Mouse (Mus musculus) hindbrain, embryonic 11.5 days (tissue): ENCODE data around the gene Fam189a1. TPM values are rescaled to one million over a fixed set of nuclear protein-coding genes. Genes with fewer than 3 reads are reported as not detected.

Source experiments
- ATAC-seq: fragments of 200-750 bp; cut with Nextera tagmentation; 2 replicates; pipeline ENCODE4 v1.8.0; 2017; ENCODE audit warnings: mild to moderate bottlenecking, moderate TSS enrichment, moderate library complexity; ENCODE audit not compliant: low FRiP score
- DNase-seq: peaks from one replicate; pipeline ENCODE4 v3.0.0-alpha.2; 2015; ENCODE audit warnings: low spot score
- H3K27ac ChIP-seq: fragments of 300-500 bp; sonication (generic); 2 replicates; pipeline ENCODE4 v1.5.1; 2014; ENCODE audit warnings: mild to moderate bottlenecking, low read depth, low read length
- H3K27me3 ChIP-seq: fragments of 300-500 bp; sonication (generic); 2 replicates; pipeline ENCODE4 v1.6.1; 2014; ENCODE audit warnings: mild to moderate bottlenecking, low read length, moderate library complexity, mixed read lengths; ENCODE audit not compliant: control insufficient read depth, insufficient read depth
- H3K36me3 ChIP-seq: fragments of 300-500 bp; sonication (generic); 2 replicates; pipeline ENCODE4 v1.6.1; 2014; ENCODE audit warnings: mild to moderate bottlenecking, low read length, moderate library complexity, mixed read lengths; ENCODE audit not compliant: control insufficient read depth, insufficient read depth
- H3K4me1 ChIP-seq: fragments of 300-500 bp; sonication (generic); replicated peaks from 2 replicates; pipeline ENCODE4 v1.6.1; 2014; ENCODE audit warnings: low read length, mixed read lengths; ENCODE audit not compliant: control insufficient read depth, insufficient read depth
- H3K4me2 ChIP-seq: fragments of 300-500 bp; sonication (generic); replicated peaks from 2 replicates; pipeline ENCODE4 v1.6.1; 2014; ENCODE audit warnings: mild to moderate bottlenecking, low read depth, low read length
- H3K4me3 ChIP-seq: fragments of 300-500 bp; sonication (generic); 2 replicates; pipeline ENCODE4 v1.5.1; 2014; ENCODE audit warnings: low read depth, low read length
- H3K9ac ChIP-seq: fragments of 300-500 bp; sonication (generic); 2 replicates; pipeline ENCODE4 v1.6.1; 2014; ENCODE audit warnings: low read depth, low read length
- H3K9me3 ChIP-seq: fragments of 300-500 bp; sonication (generic); 2 replicates; pipeline ENCODE4 v1.6.1; 2016; ENCODE audit warnings: low read length; ENCODE audit not compliant: control insufficient read depth
- WGBS: fragments of 180-500 bp; shearing (Covaris S2); extraction: QIAGEN DNeasy Blood & Tissue Kit; methylation state at CpG from one replicate; pipeline ENCODE4 v1.1.7; 2014; 5-methylcytosine and 5-hydroxymethylcytosine counted together
- polyA plus RNA-seq: library from polyadenylated mRNA; unstranded; fragments of >200 nt; fragmentation: Nextera tagmentation; extraction: Ambion mirVana; gene quantifications from 2 replicates; pipeline ENCODE4 v1.2.1, GENCODE M21; 2014

Fam189a1 gene
- polyA plus RNA-seq, 1 experiment from 2014 or later: 1.6 TPM

- Histone ChIP-seq H3K27me3 (no peaks in the 10 kb centered on the region), H3K4me1 (no peaks in the 10 kb centered on the region), H3K4me3 (no peak overlapping the region), H3K9me3 (no peaks in the 10 kb centered on the region), H3K9ac (no peak overlapping the region), H3K36me3 (no peaks in the 10 kb centered on the region), H3K4me2 (no peak overlapping the region), H3K27ac (no peak overlapping the region)
- DNase-seq (no peak), ATAC-seq (no peak)
- 67% methylated on average over 6 of the region's 6 CpGs for WGBS
These were observed 274.1 kb downstream of the Fam189a1 start for GRCm38 (mm10) chr7:64882243-64882642.

- no peak overlapping the region for H3K4me3 ChIP-seq
- 86% methylated on average over 7 of the region's 7 CpGs for WGBS
- no peak overlapping the region for H3K9ac ChIP-seq
- H3K4me1 ChIP-seq: no peaks in the 10 kb centered on the region
- H3K27ac ChIP-seq: no peak overlapping the region
- DNase-seq: no peak
- no peak overlapping the region for H3K4me2 ChIP-seq
- no peaks in the 10 kb centered on the region for H3K27me3 ChIP-seq
- H3K36me3 ChIP-seq: no peaks in the 10 kb centered on the region
- no peak for ATAC-seq
- no peaks in the 10 kb centered on the region for H3K9me3 ChIP-seq
These were observed 275.0 kb downstream of the Fam189a1 start for GRCm38 (mm10) chr7:64881387-64881786.

- ATAC-seq (no peak), DNase-seq (no peak)
- Histone ChIP-seq H3K9me3 (no peaks in the 10 kb centered on the region), H3K36me3 (no peaks in the 10 kb centered on the region), H3K4me2 (no peak overlapping the region), H3K4me1 (no peaks in the 10 kb centered on the region), H3K27me3 (no peaks in the 10 kb centered on the region), H3K27ac (no peak overlapping the region), H3K4me3 (no peak overlapping the region), H3K9ac (no peak overlapping the region)
- WGBS: 82% methylated on average over 5 of the region's 5 CpGs
These were observed 276.0 kb downstream of the Fam189a1 start for GRCm38 (mm10) chr7:64880415-64880814.

- no peaks in the 10 kb centered on the region for H3K9me3 ChIP-seq
- H3K36me3 ChIP-seq: no peaks in the 10 kb centered on the region
- DNase-seq (no peak), ATAC-seq (no peak)
- H3K27me3 ChIP-seq: no peaks in the 10 kb centered on the region
- no peak overlapping the region for H3K4me3 ChIP-seq
- no peak overlapping the region for H3K27ac ChIP-seq
- H3K4me2 ChIP-seq: no peak overlapping the region
- WGBS: 87% methylated on average over 4 of the region's 4 CpGs
- no peak overlapping the region for H3K9ac ChIP-seq
- H3K4me1 ChIP-seq: no peaks in the 10 kb centered on the region
These were observed 281.4 kb downstream of the Fam189a1 start for GRCm38 (mm10) chr7:64874941-64875340.

GRCm38 (mm10) chr7:64873266-64873665 lies 283.1 kb downstream of the Fam189a1 start:
- ATAC-seq (0 out of 2 replicates have a peak, but pooled peaks have one; percentile 5), DNase-seq (no peak)
- no peak overlapping the region for H3K27ac ChIP-seq
- no peaks in the 10 kb centered on the region for H3K27me3 ChIP-seq
- no peaks in the 10 kb centered on the region for H3K9me3 ChIP-seq
- 0 out of 2 replicates have a peak, but pooled peaks cover 3% of the 10 kb centered on the region for H3K4me1 ChIP-seq
- 42% methylated on average over 11 of the region's 11 CpGs for WGBS
- H3K4me2 ChIP-seq: peak overlapping the region; percentile 33
- H3K4me3 ChIP-seq: peak overlapping the region; percentile 90
- H3K9ac ChIP-seq: peak overlapping the region; percentile 5; the same call in 1 of the 2 replicates
- H3K36me3 ChIP-seq: no peaks in the 10 kb centered on the region

- Histone ChIP-seq H3K9me3 (no peaks in the 10 kb centered on the region), H3K27ac (peak within 1 kb of the TSS; percentile 89), H3K4me2 (peak within 1 kb of the TSS; percentile 81), H3K4me1 (0 out of 2 replicates have a peak, but pooled peaks cover 3% of the 10 kb centered on the region), H3K27me3 (no peaks in the 10 kb centered on the region), H3K9ac (peak within 1 kb of the TSS; percentile 94), H3K4me3 (peak within 1 kb of the TSS; percentile 90), H3K36me3 (no peaks in the 10 kb centered on the region)
- DNase-seq (peak; percentile 99), ATAC-seq (peak; percentile 95)
- under 1% methylated on average over 54 of the region's 57 CpGs for WGBS
These were observed 283.6 kb downstream of the Fam189a1 start, which contains the start of gene Nsmce3 for GRCm38 (mm10) chr7:64872743-64873241. TSS of gene Nsmce3 (minus strand) at chr7:64872997.

- peak; percentile 75 for ATAC-seq
- WGBS: under 1% methylated on average over 33 of the region's 33 CpGs
- DNase-seq: no peak
- Histone ChIP-seq H3K36me3 (no peaks in the 10 kb centered on the region), H3K4me1 (0 out of 2 replicates have a peak, but pooled peaks cover 3% of the 10 kb centered on the region), H3K4me3 (peak overlapping the region; percentile 90), H3K4me2 (peak overlapping the region; percentile 81), H3K9me3 (no peaks in the 10 kb centered on the region), H3K27ac (peak overlapping the region; percentile 89), H3K27me3 (no peaks in the 10 kb centered on the region), H3K9ac (peak overlapping the region; percentile 94)
These were observed 284.2 kb downstream of the Fam189a1 start for GRCm38 (mm10) chr7:64871987-64872742.

- H3K9ac ChIP-seq: no peak overlapping the region
- H3K9me3 ChIP-seq: no peaks in the 10 kb centered on the region
- no peak overlapping the region for H3K27ac ChIP-seq
- H3K4me2 ChIP-seq: no peak overlapping the region
- H3K27me3 ChIP-seq: no peaks in the 10 kb centered on the region
- H3K4me1 ChIP-seq: 0 out of 2 replicates have a peak, but pooled peaks cover 3% of the 10 kb centered on the region
- WGBS: 92% methylated on average over 6 of the region's 6 CpGs
- no peak overlapping the region for H3K4me3 ChIP-seq
- ATAC-seq: no peak
- no peaks in the 10 kb centered on the region for H3K36me3 ChIP-seq
- DNase-seq: no peak
These were observed 286.8 kb downstream of the Fam189a1 start for GRCm38 (mm10) chr7:64869549-64870065.
